Mouse (Mus musculus): ENCODE data around the gene Ccdc88a.

Gene Ccdc88a

GRCm38 (mm10) chr11:29549425-29549778 lies 175.9 kb downstream of the Ccdc88a start:
- peak; percentile 53 to 65 for DNase-seq
